Mouse (Mus musculus): Measurements from ENCODE around the gene Izumo1.
"Not testable (repeated sequence)": the region's sequence is repeated elsewhere in the genome, so short reads cannot be mapped to it uniquely, and the experiment has no call there.

Izumo1 gene

DNA sequence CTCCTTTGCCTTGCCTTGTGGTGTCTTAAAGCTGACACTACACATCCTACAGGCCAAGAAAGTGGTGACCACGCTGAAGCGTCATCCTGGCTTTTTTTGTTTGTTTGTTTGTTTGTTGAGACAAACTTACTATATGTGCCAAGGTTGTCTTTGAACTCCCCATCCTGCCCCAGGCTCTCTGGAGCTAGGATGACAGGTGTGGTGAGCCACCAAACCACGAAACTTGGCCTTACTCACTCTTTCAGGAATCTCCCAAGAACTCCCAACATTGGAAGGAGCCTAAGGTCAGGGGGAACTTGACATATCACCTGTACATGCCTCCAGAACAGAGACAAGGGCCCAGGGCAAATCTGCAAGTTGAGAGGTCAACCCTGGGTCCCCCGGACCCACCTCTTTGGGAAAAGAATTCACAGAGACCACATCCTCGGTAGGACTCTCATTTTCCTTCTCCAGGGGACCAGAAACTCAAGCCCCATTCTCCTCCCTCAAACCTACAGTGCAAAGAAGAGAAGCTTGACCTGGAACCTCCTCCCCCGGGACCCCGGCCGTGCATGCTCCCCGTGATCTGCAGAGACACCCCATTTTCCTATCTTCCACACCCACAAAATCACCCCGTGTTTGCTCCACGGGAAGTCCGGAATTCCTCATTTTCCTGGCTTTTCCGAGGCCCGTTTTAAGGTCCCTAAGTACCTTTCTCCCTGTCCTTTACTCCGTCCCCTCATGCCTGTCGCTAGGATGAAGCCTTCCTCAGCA, 21.1 kb downstream of the Izumo1 start:
- DNase-seq (ENCODE audit: low spot score) = no peak

DNA sequence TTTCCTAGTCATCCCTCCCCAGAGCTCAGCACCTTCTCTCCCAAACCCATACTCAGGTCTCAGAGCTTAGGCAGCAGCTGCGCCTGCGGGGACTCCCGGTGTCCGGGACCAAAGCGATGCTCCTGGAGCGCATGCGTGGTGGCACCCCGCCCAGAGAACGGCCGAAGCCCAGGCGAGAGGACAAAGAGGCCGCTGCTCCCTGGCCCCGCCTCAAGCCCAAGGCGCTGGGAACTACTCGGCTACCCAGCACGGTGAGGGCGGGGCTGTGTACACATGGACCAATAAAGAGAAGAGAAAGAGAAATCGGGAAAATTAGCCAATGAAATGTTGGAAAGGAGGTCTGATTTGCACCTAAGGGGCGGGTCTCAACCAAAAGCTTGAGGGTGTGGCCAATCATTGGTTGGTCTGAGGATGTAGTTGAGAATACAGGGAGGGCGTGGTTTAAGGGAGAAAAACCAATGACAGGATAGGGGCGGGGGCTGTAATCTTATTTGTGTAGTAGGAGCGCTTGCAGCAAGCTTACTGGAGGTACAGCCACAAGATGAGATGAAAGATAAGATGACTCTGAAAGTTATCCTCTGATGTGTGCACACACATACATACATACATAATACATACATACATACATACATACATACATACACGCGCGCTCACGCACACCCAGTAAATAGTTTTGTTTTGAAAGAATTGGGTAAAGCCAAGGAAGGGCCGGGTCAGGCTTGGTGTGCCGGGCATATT, 22.0 kb downstream of the Izumo1 start:
- DNase-seq (ENCODE audit: low spot score) = peak; percentile 93

DNA sequence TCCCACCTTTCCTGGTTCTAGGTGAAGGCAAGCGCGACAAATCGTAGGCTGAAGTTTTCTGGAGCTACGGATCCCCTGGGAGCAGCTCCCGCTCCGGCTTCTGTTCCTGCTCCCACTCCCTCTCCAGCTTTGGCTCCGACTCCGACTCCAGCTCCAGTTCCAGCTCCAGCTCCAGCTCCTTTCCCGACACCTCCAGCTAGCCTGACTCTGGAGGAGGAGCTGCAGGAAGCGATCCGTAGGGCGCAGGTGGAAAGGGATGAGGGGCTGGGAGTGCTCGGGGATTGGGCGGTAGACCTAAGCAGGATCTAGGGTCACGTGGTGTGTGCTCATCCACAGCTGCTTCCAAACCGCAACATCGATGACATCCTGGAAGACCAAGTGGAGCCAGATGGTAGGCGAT, 22.6 kb downstream of the Izumo1 start:
- DNase-seq (ENCODE audit: low spot score) = peak; percentile 58

GRCm38 (mm10) chr7:45644872-45645590, 23.4 kb downstream of the Izumo1 start:
- no peak for DNase-seq (ENCODE audit: low spot score)

DNA sequence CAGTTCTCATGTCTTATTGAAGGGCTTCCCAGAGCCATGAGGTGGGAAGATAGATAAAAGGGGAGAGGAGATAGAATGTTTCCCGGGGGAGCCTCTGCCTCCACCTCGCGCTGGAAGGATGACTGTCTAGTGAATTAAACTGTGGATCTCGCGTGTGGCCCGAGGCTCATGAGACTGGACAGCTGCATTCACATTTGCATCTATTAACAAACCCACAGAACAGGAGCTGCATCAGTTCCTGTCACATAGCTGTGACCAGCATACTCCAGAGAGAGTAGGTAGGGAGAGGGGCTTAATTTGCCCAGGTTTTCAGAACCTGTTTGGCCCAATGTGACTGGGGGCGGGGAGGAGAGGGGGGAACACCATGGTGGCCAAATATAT, 24.0 kb downstream of the Izumo1 start:
- no peak for DNase-seq (ENCODE audit: low spot score)

DNA sequence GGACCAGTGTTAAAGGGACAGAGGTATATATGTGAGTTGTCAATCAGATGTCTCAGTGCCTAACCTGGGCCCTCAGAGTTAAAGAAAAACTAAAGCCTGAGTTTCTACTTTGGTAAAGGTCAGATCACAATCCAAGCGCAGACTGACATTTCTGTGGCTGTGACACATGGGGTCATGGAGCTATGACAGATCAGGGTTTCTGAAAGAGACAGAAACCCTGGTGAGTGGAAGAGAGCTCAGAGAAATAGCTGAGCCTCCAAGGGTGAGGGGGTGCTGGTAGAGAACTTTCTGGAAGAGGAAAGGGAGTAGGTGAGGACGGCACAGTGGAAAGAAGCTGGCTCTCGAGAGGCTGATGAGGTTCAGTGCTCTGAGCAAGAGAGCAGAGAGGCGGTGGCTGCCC, 25.1 kb downstream of the Izumo1 start:
- DNase-seq (ENCODE audit: low spot score) = no peak

DNA sequence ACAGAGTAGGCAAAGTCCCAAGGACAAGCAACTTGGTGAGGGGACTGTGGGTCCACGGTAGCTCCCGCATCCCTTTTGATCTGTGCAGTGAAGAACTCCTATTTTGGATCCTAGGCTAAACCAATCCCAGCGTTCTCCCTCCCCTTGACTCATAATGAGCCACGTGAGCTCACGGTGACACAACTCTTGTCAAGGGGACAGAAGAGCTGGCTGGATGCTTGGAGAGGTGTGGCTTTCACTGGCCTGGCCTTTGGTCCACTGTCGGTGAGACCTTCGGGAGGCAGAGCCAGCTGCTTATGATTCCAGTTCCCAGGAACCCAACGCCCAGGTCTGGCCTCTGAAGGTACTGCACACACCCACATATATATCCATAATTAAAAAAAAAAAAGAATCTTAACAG, 27.7 kb downstream of the Izumo1 start:
- no peak for DNase-seq (ENCODE audit: low spot score)

DNA sequence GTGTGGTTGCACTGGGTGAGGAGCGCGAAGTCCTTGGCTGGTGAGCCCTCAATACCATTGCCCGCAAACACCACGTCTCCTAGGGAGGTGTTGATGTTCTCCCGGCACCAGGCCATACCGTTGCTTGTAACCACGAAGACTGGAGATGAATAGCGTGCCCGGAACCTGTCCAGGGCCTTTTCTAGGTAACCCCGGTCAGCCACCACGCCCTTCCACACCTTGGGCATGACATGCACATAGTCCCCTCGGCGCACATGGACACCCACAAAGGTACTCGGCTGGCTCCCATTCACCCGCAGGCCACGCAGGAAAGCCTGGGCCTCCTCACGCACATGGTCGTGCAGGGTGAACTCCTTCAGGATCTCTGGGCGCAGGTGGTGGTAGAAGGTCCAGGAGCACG, 28.9 kb downstream of the Izumo1 start:
- not testable (repeated sequence) for DNase-seq (ENCODE audit: low spot score)

- no peak for DNase-seq (ENCODE audit: low spot score)
Observed at GRCm38 (mm10) chr7:45654424-45655047, 32.9 kb downstream of the Izumo1 start.

DNA sequence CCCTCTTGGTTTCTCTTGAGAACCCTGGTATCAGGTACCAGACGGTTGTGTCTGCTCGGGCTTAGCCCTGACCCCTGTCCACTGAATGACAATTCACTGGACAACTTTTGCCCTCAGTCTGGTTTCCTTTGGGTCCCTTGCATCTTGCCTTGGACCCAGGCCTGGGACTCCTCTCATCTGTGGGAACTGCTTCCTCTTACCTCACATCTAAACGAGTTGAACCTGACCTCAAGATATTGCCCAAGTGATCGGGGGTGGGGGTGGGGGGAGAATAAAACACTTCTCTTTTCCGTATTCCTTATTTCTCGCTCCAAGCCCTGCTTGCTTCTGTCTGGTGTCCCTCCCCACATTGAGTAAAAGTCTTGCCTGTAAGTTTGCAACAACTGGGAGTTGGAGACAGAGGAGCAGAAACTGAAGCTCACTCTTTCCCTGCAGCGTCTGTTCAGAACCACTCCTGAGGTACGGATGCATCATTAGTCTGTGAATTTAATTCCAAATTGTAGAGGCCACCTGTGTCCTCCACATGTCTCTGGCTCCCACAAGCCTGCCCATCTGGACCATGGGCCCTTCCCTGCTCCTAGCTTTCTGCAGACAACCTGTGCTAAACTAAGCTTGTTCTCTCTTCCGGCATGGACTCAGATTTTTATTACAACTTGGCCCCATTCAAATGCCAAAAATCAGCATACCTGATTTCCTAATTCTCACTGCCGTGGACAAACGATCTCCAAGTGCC, 39.3 kb downstream of the Izumo1 start:
- no peak for DNase-seq (ENCODE audit: low spot score)

DNA sequence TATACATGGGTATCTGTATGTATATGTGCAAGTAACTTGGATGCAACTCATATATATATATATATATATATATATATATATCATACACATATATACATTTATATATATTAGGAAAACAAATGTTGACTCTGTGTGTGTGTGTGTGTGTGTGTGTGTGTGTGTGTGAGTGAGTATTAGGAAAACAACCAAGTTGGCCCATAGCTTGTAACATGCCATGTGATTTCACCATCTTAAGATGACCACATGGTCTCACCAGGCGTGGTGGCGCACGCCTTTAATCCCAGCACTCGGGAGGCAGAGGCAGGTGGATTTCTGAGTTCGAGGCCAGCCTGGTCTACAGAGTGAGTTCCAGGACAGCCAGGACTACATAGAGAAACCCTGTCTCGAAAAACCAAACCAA, 40.1 kb downstream of the Izumo1 start:
- not testable (repeated sequence) for DNase-seq (ENCODE audit: low spot score)

- no peak for DNase-seq (ENCODE audit: low spot score)
Observed at GRCm38 (mm10) chr7:45665303-45666138, 43.9 kb downstream of the Izumo1 start.

GRCm38 (mm10) chr7:45666161-45666560, 44.5 kb downstream of the Izumo1 start, which contains the start of gene Fut2:
Fut2 (minus strand) TSS chr7:45666394.
- DNase-seq (ENCODE audit: low spot score) = no peak

- no peak for DNase-seq (ENCODE audit: low spot score)
Observed at GRCm38 (mm10) chr7:45667761-45668160, 46.1 kb downstream of the Izumo1 start.

GRCm38 (mm10) chr7:45668921-45669320, 47.3 kb downstream of the Izumo1 start:
- no peak for DNase-seq (ENCODE audit: low spot score)

DNA sequence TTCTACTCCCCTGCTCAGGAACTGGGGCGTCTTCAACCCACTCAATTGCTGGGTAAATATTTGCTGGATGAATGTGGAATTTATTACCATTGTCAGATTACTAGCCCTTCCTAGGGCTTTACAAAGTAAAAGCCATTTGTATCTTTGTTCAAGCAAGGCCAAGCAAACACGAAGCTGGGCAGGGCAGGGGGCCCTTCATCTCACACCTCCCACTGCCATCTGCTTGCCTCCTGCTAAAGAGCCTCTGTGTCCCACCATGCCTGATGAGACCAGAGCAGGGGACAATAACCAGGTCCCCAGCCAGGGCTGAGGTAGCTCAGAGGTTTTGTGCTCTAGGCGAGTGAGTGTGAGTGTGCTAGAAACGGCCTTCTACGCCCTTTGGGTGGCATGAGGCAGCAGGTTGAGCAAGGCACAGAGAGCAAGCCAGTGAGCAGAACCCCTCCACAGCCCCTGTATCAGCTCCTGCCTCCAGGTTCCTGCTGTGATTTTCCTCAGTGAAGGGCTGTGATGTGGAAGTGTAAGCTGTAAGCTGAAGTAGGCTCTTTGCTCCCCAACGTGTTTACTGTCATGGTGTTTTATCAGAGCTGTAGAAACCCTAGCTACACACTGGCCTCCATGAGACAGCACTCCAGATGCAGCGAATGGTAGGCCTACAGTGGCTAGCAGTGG, 56.1 kb downstream of the Izumo1 start:
- no peak for DNase-seq (ENCODE audit: low spot score)
